Comparison of ENCODE assay signal across 24 mouse cellular contexts in the genomic region with DNA sequence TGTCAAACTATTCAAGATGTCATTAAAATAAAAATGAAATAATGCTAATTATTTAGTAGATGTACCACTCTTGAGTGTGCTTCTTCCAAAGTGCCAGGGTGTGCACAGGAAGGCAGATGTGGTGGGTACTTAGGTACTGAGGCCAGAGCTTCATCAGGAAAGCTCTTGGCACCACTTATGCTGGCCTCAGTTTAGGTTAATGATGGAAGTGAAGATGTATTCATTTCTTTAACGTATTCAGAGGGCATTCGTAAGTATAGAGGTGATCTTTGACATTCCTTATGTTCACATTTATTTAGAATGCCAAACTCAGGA.
DNase-seq lines count a peak whose midpoint lies in the region; ATAC-seq lines count a peak whose summit lies in the region.
"Had no signal": no experiment of that assay in that cellular context is flagged by ENCODE, and none has a peak within 500 bp of the region (broad histone marks: within the 10 kb centered on the region; RNA-seq: fewer than 3 reads in every experiment).

No protein-coding gene starts in this region.

- ATAC-seq in hindbrain, embryonic 11.5 days (ENCODE audit: low FRiP score): peak; percentile 59
- ATAC-seq in hindbrain, embryonic 16.5 days: no peak
- peak; percentile 51 for ATAC-seq in neural tube, embryonic 11.5 days (ENCODE audit: insufficient read depth, low FRiP score, low TSS enrichment)
- peak; percentile 63 for ATAC-seq in midbrain, embryonic 15.5 days (replicated peaks)
- ATAC-seq: CD4-positive, CD25-positive, alpha-beta regulatory T cell, adult 4 months; intestine, embryonic 16.5 days; liver, postnatal 0 days had no signal

- no peaks in the 10 kb centered on the region for H3K9me3 ChIP-seq in hindbrain, embryonic 11.5 days (ENCODE audit: control insufficient read depth, low read length)
- no peaks in the 10 kb centered on the region for H3K9me3 ChIP-seq in hindbrain, embryonic 16.5 days (ENCODE audit: control insufficient read depth, low read length)
- H3K9me3 ChIP-seq in neural tube, embryonic 11.5 days (ENCODE audit: control insufficient read depth, low read length): no peaks in the 10 kb centered on the region
- no peaks in the 10 kb centered on the region for H3K9me3 ChIP-seq in midbrain, embryonic 15.5 days
- H3K9me3 ChIP-seq: limb, embryonic 13.5 days; megakaryocyte, embryonic 14.5 days had no signal

- no peak overlapping the region for H3K4me3 ChIP-seq in hindbrain, embryonic 11.5 days (ENCODE audit: low read depth, low read length)
- no peak overlapping the region for H3K4me3 ChIP-seq in hindbrain, embryonic 16.5 days (ENCODE audit: low read length)
- no peak overlapping the region for H3K4me3 ChIP-seq in neural tube, embryonic 11.5 days (ENCODE audit: low read depth, low read length)
- H3K4me3 ChIP-seq in midbrain, embryonic 15.5 days: no peak overlapping the region
- H3K4me3 ChIP-seq: limb, embryonic 13.5 days; megakaryocyte, embryonic 14.5 days had no signal

- WGBS in hindbrain, embryonic 11.5 days: 71% methylated on average over 2 of the region's 2 CpGs
- WGBS in hindbrain, embryonic 16.5 days: 75% methylated on average over 2 of the region's 2 CpGs
- WGBS in neural tube, embryonic 11.5 days: 76% methylated on average over 2 of the region's 2 CpGs
- WGBS in midbrain, embryonic 15.5 days: 68% methylated on average over 2 of the region's 2 CpGs

- DNase-seq in hindbrain, embryonic 11.5 days (ENCODE audit: low spot score): no peak
- DNase-seq in neural tube, embryonic 11.5 days (ENCODE audit: low spot score): no peak
- no peak for DNase-seq in neural tube, embryonic 10.5 days (ENCODE audit: extremely low spot score, low spot score)
- DNase-seq in gastrocnemius, postnatal 36 days: no peak
- DNase-seq in right cerebral cortex, postnatal 25 days: no peak
- DNase-seq: adrenal gland, postnatal 14 days; cerebellum, adult 11 months; cerebellum, adult 9-10 months; cerebellum, postnatal 36 days; forebrain, postnatal 0 days; heart, postnatal 14 days; kidney, adult 8-10 months; kidney, postnatal 4 days; liver, postnatal 0 days; lung, postnatal 36 days; thymus, postnatal 4 days had no signal

- no peak overlapping the region for H3K9ac ChIP-seq in hindbrain, embryonic 11.5 days (ENCODE audit: low read depth, low read length)
- no peak overlapping the region for H3K9ac ChIP-seq in hindbrain, embryonic 16.5 days (ENCODE audit: low read depth, low read length)
- H3K9ac ChIP-seq in neural tube, embryonic 11.5 days (ENCODE audit: low read length): no peak overlapping the region
- H3K9ac ChIP-seq in midbrain, embryonic 15.5 days: no peak overlapping the region
- H3K9ac ChIP-seq: forebrain, postnatal 0 days; limb, embryonic 13.5 days; liver, postnatal 0 days had no signal

- no peaks in the 10 kb centered on the region for H3K36me3 ChIP-seq in hindbrain, embryonic 11.5 days (ENCODE audit: control insufficient read depth, insufficient read depth, low read length)
- no peaks in the 10 kb centered on the region for H3K36me3 ChIP-seq in hindbrain, embryonic 16.5 days (ENCODE audit: control insufficient read depth, insufficient read depth, low read length)
- H3K36me3 ChIP-seq in neural tube, embryonic 11.5 days (ENCODE audit: control insufficient read depth, insufficient read depth, low read length): no peaks in the 10 kb centered on the region
- no peaks in the 10 kb centered on the region for H3K36me3 ChIP-seq in midbrain, embryonic 15.5 days (replicated peaks)
- H3K36me3 ChIP-seq: limb, embryonic 13.5 days had no signal

- no peaks in the 10 kb centered on the region for H3K4me1 ChIP-seq in hindbrain, embryonic 11.5 days (replicated peaks; ENCODE audit: control insufficient read depth, insufficient read depth, low read length)
- no peaks in the 10 kb centered on the region for H3K4me1 ChIP-seq in hindbrain, embryonic 16.5 days (ENCODE audit: control insufficient read depth, insufficient read depth, low read depth, low read length)
- no peaks in the 10 kb centered on the region for H3K4me1 ChIP-seq in neural tube, embryonic 11.5 days (ENCODE audit: control insufficient read depth, insufficient read depth, low read length)
- H3K4me1 ChIP-seq in midbrain, embryonic 15.5 days: peaks cover 4% of the 10 kb centered on the region; the same call in 1 of the 2 replicates
- H3K4me1 ChIP-seq: limb, embryonic 13.5 days; megakaryocyte, embryonic 14.5 days had no signal

- H3K4me2 ChIP-seq in hindbrain, embryonic 11.5 days (replicated peaks; ENCODE audit: low read depth, low read length): no peak overlapping the region
- no peak overlapping the region for H3K4me2 ChIP-seq in hindbrain, embryonic 16.5 days (ENCODE audit: low read length)
- no peak overlapping the region for H3K4me2 ChIP-seq in neural tube, embryonic 11.5 days (ENCODE audit: low read depth)
- H3K4me2 ChIP-seq in midbrain, embryonic 15.5 days: no peak overlapping the region
- H3K4me2 ChIP-seq: limb, embryonic 13.5 days; liver, embryonic 11.5 days had no signal

- intact Hi-C loops in gastrocnemius, postnatal 36 days (cut with DNase I): no loop called here

- no peak overlapping the region for H3K27ac ChIP-seq in hindbrain, embryonic 11.5 days (ENCODE audit: low read depth, low read length)
- H3K27ac ChIP-seq in hindbrain, embryonic 16.5 days (ENCODE audit: low read depth, low read length): no peak overlapping the region
- no peak overlapping the region for H3K27ac ChIP-seq in neural tube, embryonic 11.5 days (ENCODE audit: low read depth, low read length)
- H3K27ac ChIP-seq in midbrain, embryonic 15.5 days: 0 out of 2 replicates have a peak overlapping the region, but pooled peaks have one; percentile 2
- H3K27ac ChIP-seq: kidney, postnatal 0 days; limb, embryonic 13.5 days had no signal

- no peaks in the 10 kb centered on the region for H3K27me3 ChIP-seq in hindbrain, embryonic 11.5 days (ENCODE audit: control insufficient read depth, insufficient read depth, low read length)
- no peaks in the 10 kb centered on the region for H3K27me3 ChIP-seq in hindbrain, embryonic 16.5 days (replicated peaks; ENCODE audit: control insufficient read depth, insufficient read depth, low read length)
- no peaks in the 10 kb centered on the region for H3K27me3 ChIP-seq in neural tube, embryonic 11.5 days (ENCODE audit: control insufficient read depth, insufficient read depth, low read length)
- H3K27me3 ChIP-seq in midbrain, embryonic 15.5 days (replicated peaks): no peaks in the 10 kb centered on the region
- H3K27me3 ChIP-seq: limb, embryonic 13.5 days; megakaryocyte, embryonic 14.5 days had no signal
